Mouse (Mus musculus) limb, embryonic 15.5 days (tissue): ENCODE results near the gene Gm10665. TPM values are rescaled to one million over a fixed set of nuclear protein-coding genes. Genes with fewer than 3 reads are reported as not detected.
"Not testable (repeated sequence)": the region's sequence is repeated elsewhere in the genome, so short reads cannot be mapped to it uniquely, and the experiment has no call there.

Source experiments
- ATAC-seq: fragments of 200-750 bp; cut with Nextera tagmentation; 2 replicates; pipeline ENCODE4 v1.8.0; 2017; ENCODE audit warnings: low read depth, moderate TSS enrichment; ENCODE audit not compliant: insufficient number of reproducible peaks, low FRiP score, low TSS enrichment
- H3K27ac ChIP-seq: fragments of 300-500 bp; sonication (generic); 2 replicates; pipeline ENCODE4 v1.5.1; 2015; ENCODE audit warnings: moderate library complexity, mild to moderate bottlenecking, inconsistent platforms
- H3K27me3 ChIP-seq: fragments of 300-500 bp; sonication (generic); 2 replicates; pipeline ENCODE4 v1.6.1; 2015; ENCODE audit warnings: inconsistent platforms
- H3K36me3 ChIP-seq: fragments of 300-500 bp; sonication (generic); 2 replicates; pipeline ENCODE4 v1.6.1; 2015; ENCODE audit warnings: inconsistent platforms
- H3K4me1 ChIP-seq: fragments of 300-500 bp; sonication (generic); 2 replicates; pipeline ENCODE4 v1.6.1; 2015; ENCODE audit warnings: inconsistent platforms
- H3K4me2 ChIP-seq: fragments of 300-500 bp; sonication (generic); 2 replicates; pipeline ENCODE4 v1.6.1; 2015; ENCODE audit warnings: mild to moderate bottlenecking, inconsistent platforms
- H3K4me3 ChIP-seq: fragments of 300-500 bp; sonication (generic); 2 replicates; pipeline ENCODE4 v1.5.1; 2015; ENCODE audit warnings: mild to moderate bottlenecking, inconsistent platforms
- H3K9ac ChIP-seq: fragments of 300-500 bp; sonication (generic); 2 replicates; pipeline ENCODE4 v1.6.1; 2015; ENCODE audit warnings: inconsistent platforms
- H3K9me3 ChIP-seq: fragments of 300-500 bp; sonication (generic); 2 replicates; pipeline ENCODE4 v1.6.1; 2016; ENCODE audit warnings: inconsistent platforms
- WGBS: fragments of 180-500 bp; shearing (Covaris S2); methylation state at CpG from one replicate; pipeline ENCODE4 v1.1.7; 2015; 5-methylcytosine and 5-hydroxymethylcytosine counted together
- polyA plus RNA-seq: library from polyadenylated mRNA; unstranded; fragments of >200 nt; fragmentation: Nextera tagmentation; extraction: Ambion mirVana; gene quantifications from 2 replicates; pipeline ENCODE4 v1.2.1, GENCODE M21; 2015

The Gm10665 gene
- not detected in 2 replicates for polyA plus RNA-seq

DNA sequence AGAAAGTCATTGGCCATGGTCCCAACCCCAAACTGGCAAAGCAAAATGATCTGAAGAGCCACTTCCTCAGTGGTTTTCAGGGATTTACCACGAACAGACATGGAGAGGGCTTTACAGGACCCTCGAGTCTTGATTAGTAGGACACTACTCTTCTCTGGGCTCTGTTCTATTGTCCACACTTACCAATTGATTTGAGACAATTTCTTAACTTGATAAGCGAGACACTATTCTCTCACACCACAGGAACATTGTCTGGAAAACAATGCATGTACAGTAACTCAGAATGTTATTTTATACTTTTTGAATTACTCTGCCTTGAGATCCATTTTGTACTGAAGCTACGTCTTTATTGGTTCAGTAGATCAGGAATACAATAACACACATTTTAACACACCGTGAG is at the start of gene Gm10665:
Gm10665 (minus strand) TSS at position 101 of the 400 bp plus-strand sequence.
- no CpG with 5 or more reads among the region's 5 CpGs for WGBS
- H3K27ac ChIP-seq, H3K9ac ChIP-seq, H3K36me3 ChIP-seq, H3K27me3 ChIP-seq, H3K4me1 ChIP-seq, H3K4me2 ChIP-seq, H3K4me3 ChIP-seq, H3K9me3 ChIP-seq, ATAC-seq: not testable (repeated sequence)

DNA sequence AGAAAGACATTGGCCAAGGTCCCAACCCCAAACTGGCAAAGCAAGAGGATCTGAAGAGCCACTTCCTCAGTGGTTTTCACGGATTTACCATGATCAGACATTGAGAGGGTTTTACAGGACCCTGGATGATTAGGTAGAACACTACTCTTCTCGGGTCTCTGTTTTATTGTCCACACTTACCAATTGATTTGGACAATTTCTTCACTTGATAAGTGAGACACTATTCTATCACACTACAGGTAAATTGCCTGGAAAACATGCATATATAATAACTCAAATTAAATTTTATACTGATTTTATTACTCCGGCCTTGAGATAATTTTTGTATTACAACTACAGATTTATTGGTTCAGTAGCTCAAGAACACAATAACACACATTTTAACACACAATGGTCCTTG is 35.7 kb upstream of the Gm10665 start, which contains the start of gene Vmn1r151:
Vmn1r151 (minus strand) TSS at position 101 of the 400 bp plus-strand sequence.
- 53% methylated on average over 2 of the region's 3 CpGs for WGBS
- H3K4me1 ChIP-seq, H3K4me3 ChIP-seq, H3K9ac ChIP-seq, H3K4me2 ChIP-seq, H3K36me3 ChIP-seq, ATAC-seq, H3K27me3 ChIP-seq, H3K9me3 ChIP-seq, H3K27ac ChIP-seq: not testable (repeated sequence)

DNA sequence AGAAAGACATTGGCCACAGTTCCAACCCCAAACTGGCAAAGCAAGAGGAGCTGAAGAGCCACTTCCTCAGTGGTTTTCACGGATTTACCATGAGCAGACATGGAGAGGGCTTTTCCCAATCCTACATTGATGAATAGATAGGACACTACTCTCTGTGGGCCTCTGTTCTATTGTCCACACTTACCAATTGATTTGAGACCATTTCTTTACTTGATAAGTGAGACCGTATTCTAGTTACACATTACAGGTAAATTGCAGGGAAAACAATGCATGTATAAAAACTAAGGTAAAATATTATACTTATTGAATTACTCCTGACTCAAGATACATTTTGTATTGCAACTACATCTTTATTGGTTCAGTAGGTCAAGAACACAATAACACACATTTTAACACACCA is 25.7 kb downstream of the Gm10665 start, which contains the start of gene Vmn1r149:
Vmn1r149 (minus strand) TSS at position 101 of the 400 bp plus-strand sequence.
- H3K4me2 ChIP-seq, ATAC-seq, H3K36me3 ChIP-seq, H3K4me1 ChIP-seq, H3K27ac ChIP-seq, H3K9ac ChIP-seq, H3K9me3 ChIP-seq, H3K4me3 ChIP-seq, H3K27me3 ChIP-seq: not testable (repeated sequence)
- no CpG with 5 or more reads among the region's 2 CpGs for WGBS

DNA sequence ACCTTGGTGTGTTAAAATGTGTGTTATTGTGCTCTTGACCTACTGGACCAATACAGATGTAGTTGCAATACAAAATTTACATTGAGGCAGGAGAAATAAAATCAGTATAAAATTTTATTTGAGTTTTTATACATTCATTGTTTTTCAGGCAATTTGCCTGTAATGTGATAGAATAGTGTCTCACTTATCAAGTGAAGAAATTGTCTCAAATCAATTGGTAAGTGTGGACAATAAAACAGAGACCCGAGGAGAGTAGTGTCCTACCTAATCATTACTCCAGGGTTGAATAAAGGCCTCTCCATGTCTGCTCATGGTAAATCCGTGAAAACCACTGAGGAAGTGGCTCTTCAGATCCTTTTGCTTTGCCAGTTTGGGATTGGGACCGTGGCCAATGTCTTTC is 50.6 kb downstream of the Gm10665 start, which contains the start of gene Vmn1r148:
Vmn1r148 (plus strand) TSS at position 301 of the 400 bp plus-strand sequence.
- not testable (repeated sequence) for H3K36me3 ChIP-seq, H3K27ac ChIP-seq, H3K4me1 ChIP-seq, H3K27me3 ChIP-seq, H3K4me2 ChIP-seq, H3K9me3 ChIP-seq, H3K9ac ChIP-seq, ATAC-seq, H3K4me3 ChIP-seq
- WGBS, result no CpG with 5 or more reads among the region's 3 CpGs

Other genes starting within 250 kb of the Gm10665 start
- not detected in 2 replicates for gene Gm8453, start 234.6 kb downstream of the Gm10665 start, polyA plus RNA-seq
- gene Gm4187, start 134.4 kb downstream of the Gm10665 start, polyA plus RNA-seq, result not detected in 2 replicates
- not detected in 2 replicates for gene Gm8660, start 93.0 kb downstream of the Gm10665 start, polyA plus RNA-seq
- not detected in 2 replicates for gene Vmn1r148, start 50.5 kb downstream of the Gm10665 start, polyA plus RNA-seq
- not detected in 2 replicates for gene Vmn1r149, start 25.8 kb downstream of the Gm10665 start, polyA plus RNA-seq
- gene Vmn1r151, start 35.6 kb upstream of the Gm10665 start, polyA plus RNA-seq, result not detected in 2 replicates
- not detected in 2 replicates for gene Vmn1r152, start 58.9 kb upstream of the Gm10665 start, polyA plus RNA-seq
- not detected in 2 replicates for gene Gm8677, start 70.8 kb upstream of the Gm10665 start, polyA plus RNA-seq
- not detected in 2 replicates for gene Gm4201, start 101.3 kb upstream of the Gm10665 start, polyA plus RNA-seq
- gene Gm4565, start 124.1 kb upstream of the Gm10665 start, polyA plus RNA-seq, result not detected in 2 replicates
- gene Vmn1r155, start 193.9 kb upstream of the Gm10665 start, polyA plus RNA-seq, result not detected in 2 replicates
- gene Gm8693, start 228.2 kb upstream of the Gm10665 start, polyA plus RNA-seq, result not detected in 2 replicates